Mouse (Mus musculus): Measurements from ENCODE around the gene Meis2. TPM values are rescaled to one million over a fixed set of nuclear protein-coding genes. Genes with fewer than 3 reads are reported as not detected.

Gene Meis2
- total RNA-seq, 1 experiment from 2014 or later = not detected

DNA sequence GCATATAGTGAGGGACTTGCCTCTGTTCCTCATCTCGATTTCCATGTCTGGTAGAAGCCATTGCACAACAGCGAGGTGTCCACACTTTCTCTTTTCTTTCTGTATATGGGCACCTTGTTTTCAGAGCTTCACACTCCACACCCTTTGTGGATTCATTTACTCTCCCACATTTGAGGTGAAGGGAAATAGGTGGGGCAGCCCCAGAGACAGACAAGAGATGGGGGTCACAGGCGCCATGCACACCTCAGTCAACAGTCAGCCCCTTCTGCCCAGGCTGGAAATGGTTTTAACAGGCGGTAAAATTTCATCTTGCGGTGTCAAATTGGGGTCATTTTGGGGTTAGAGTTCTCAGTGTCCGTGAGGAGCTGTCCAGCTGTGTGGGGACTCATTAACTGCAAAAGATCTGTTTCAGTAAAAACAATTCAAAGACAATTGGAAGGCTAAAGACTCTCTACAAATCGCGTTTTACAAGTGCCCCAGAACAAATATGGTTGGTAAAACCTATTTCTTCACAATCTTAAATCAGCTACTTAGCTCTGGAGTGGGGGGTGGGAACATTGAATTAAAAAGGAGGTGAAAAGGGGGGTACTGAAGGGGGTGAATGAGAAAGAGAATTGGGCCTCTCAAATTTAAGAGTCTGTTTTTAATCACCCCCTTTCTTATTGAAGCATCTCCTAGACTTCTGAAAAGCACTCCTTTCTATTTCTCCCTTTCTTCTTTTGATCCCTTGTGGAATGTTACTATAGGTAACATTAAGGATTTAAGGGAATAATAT lies 4.0 kb upstream of the Meis2 start:
- ATAC-seq (replicated peaks; ENCODE audit: low read depth, poor library complexity, severe bottlenecking) = no peak

- no peak for ATAC-seq (replicated peaks; ENCODE audit: low read depth, poor library complexity, severe bottlenecking)
Measured at GRCm38 (mm10) chr2:116068901-116069300, 3.3 kb upstream of the Meis2 start.

- no peak for ATAC-seq (replicated peaks; ENCODE audit: low read depth, poor library complexity, severe bottlenecking)
Measured at GRCm38 (mm10) chr2:116068461-116068860, 2.8 kb upstream of the Meis2 start.

- no peak for ATAC-seq (replicated peaks; ENCODE audit: low read depth, poor library complexity, severe bottlenecking)
Measured at GRCm38 (mm10) chr2:116067711-116068110, 2.1 kb upstream of the Meis2 start.

DNA sequence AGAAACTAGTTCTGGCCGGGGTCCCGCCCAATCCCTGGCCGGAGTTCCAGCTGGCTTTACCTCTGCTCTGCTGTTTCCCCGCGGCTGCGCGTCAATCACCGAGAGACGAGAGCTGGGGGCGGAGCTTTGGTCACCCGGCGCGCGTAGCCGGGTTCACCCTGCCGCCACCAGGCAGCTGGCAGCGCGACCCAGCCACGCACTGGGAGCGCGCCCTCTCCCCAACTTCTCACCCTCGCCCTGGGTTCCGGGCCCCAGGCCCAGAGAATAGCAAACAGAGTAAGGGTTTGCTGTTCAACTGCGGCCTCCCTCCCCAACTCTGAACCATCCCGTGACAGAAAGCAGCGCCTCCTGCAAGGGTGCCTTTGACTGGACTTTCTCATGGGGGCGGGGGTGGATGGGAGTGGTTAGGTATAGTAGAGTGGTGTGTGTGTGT lies 1.4 kb upstream of the Meis2 start:
- peak; percentile 52 for ATAC-seq (replicated peaks; ENCODE audit: low read depth, poor library complexity, severe bottlenecking)

- 0 out of 2 replicates have a peak, but pooled peaks have one; percentile 2 for ATAC-seq (replicated peaks; ENCODE audit: low read depth, poor library complexity, severe bottlenecking)
Measured at GRCm38 (mm10) chr2:116066057-116066941, 660 bp upstream of the Meis2 start.

GRCm38 (mm10) chr2:116065057-116065456 lies 582 bp downstream of the Meis2 start:
- no peak for ATAC-seq (replicated peaks; ENCODE audit: low read depth, poor library complexity, severe bottlenecking)

- ATAC-seq (replicated peaks; ENCODE audit: low read depth, poor library complexity, severe bottlenecking) = 0 out of 2 replicates have a peak, but pooled peaks have one; percentile 3
Measured at GRCm38 (mm10) chr2:116064521-116064920, 1.1 kb downstream of the Meis2 start.

GRCm38 (mm10) chr2:116063819-116064293 lies 1.8 kb downstream of the Meis2 start:
- no peak; the same call in 1 of the 2 replicates for ATAC-seq (replicated peaks; ENCODE audit: low read depth, poor library complexity, severe bottlenecking)

DNA sequence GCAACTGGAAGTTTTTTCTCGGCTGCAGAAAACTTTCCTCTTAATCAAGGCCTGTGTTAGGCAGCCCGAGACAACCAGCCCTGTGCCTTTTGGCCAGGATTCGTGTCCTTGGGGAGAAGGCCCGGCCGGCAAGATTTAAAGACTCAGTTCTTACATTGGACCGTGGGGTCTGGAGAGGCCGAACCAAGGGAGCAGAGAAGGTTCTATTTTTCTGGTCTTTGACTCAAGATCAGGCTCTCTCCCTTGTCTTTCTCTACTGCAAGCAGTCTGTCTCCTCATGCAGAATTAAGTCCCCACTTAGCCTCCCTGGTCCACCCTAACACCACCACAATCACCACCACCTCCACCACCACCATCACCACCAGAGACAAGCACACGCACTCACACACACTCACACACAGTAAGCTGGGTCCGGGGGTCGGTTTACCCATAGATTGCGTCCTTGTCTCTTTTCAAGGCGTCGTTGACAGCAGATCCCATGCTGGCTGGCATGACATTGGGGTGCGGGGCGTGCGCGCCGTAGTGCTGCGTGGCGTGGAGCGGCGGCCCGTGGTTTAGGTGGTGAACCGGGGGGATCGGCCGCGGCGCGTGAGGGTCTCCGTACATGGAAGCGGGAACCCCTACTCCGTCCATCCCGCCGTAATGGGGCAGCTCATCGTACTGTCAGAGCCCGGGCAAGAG lies 2.7 kb downstream of the Meis2 start:
- no peak for ATAC-seq (replicated peaks; ENCODE audit: low read depth, poor library complexity, severe bottlenecking)

GRCm38 (mm10) chr2:116062251-116062651 lies 3.4 kb downstream of the Meis2 start:
- no peak for ATAC-seq (replicated peaks; ENCODE audit: low read depth, poor library complexity, severe bottlenecking)

DNA sequence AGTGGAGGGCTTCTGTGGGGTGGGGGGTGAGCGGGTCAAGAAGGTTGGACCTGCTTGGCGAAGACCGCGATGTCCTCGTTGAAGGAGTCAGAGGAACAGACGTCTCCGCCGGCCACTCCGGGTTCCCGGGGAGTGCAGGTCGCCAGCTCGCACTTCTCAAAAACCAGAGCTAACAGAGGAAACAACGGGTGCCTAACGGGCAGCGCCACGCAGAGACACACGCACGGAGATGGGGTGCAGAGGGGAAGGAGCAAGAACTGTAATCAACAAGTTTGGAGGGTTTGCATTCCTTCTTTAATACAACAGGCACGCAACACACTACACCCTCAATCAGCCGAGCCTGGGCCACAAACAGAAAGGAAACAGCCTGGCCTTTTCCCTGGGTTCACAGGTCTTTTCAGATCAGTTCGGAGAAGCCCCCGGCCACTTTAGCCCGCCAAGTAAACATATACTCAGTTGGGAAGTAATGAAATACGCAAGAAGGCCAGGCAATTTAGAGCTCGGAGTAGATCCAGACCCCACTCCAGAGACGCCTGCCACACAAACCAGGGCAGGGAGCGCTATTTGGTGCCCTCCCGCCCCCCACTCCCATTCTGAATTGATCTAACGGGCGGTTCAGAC lies 4.1 kb downstream of the Meis2 start:
- ATAC-seq (replicated peaks; ENCODE audit: low read depth, poor library complexity, severe bottlenecking) = 0 out of 2 replicates have a peak, but pooled peaks have one; percentile 19

DNA sequence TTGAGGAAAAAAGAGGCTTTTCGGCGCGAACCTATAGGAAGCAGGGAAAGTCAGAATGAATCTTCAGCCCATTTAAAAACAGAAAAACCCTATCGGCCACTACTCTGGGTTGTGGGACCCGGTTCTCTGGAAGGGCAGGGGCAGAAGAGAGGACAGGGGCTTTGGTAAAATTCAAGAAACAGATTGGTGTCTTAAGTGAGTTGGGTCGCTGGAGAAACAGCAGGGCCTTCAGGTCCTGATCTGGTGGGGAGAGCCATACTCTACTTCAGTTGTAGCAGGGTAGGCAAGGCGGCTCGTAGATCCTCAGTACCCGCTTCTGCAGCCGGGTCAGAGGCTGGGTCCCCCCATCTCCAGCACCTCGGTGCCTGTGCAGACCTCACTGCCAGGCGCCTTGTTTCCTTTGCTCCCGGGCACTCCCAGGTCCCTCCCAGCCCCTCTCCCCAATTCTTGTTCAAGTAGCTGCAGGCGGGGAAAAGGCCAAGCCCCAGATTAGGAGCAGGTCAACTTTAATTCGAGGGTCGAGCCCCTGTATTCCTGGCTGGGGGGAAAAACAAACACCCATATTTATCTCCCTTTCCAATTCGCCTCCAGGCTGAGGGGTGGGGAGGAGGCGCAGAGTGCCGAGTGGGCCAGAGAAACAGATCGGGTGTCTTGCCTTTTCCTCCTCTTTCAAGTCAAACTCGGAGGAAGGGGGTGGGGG lies 4.8 kb downstream of the Meis2 start:
- ATAC-seq (replicated peaks; ENCODE audit: low read depth, poor library complexity, severe bottlenecking) = no peak

DNA sequence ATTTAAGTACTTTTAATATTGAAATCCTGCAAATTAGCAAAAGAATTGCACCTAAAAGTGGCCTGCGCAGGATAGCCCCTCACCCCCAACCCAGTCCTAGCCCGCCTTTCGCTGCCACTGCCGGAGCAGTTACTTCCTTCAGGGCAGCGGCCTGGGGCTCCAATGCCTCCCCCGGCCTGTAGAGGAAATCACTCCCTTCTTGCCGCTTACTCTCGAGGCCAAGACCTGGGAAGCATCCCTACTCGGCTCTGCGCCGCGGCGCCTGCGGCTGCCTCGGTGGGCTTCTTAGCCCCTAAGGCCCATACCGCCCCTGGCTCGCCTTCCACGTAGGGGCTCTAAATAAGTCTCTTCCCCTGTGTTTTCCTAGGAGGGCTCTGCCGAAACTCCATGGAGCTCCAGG lies 5.4 kb downstream of the Meis2 start:
- no peak for ATAC-seq (replicated peaks; ENCODE audit: low read depth, poor library complexity, severe bottlenecking)

DNA sequence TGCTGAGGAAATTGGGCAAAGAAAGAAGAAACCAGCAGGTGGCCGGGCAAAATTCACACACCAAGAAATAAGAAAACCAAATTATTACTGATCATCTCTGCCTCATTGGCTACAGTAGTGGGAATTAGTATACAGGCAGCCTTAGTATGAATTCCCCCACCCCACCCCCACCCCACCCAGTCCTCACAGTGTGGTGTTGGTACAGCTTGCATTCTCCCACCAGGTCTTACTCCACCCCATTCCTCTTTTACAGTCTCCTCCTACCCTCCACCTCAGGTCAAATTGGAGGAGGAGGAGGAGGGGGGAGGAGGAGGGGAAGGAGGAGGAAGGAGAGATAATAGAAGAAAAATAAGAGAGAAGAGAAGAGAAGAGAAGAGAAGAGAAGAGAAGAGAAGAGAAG lies 6.0 kb downstream of the Meis2 start:
- no peak for ATAC-seq (replicated peaks; ENCODE audit: low read depth, poor library complexity, severe bottlenecking)

- ATAC-seq (replicated peaks; ENCODE audit: low read depth, poor library complexity, severe bottlenecking) = no peak
Measured at GRCm38 (mm10) chr2:116059066-116059465, 6.6 kb downstream of the Meis2 start.

GRCm38 (mm10) chr2:116058511-116058910 lies 7.1 kb downstream of the Meis2 start:
- ATAC-seq (replicated peaks; ENCODE audit: low read depth, poor library complexity, severe bottlenecking) = no peak

DNA sequence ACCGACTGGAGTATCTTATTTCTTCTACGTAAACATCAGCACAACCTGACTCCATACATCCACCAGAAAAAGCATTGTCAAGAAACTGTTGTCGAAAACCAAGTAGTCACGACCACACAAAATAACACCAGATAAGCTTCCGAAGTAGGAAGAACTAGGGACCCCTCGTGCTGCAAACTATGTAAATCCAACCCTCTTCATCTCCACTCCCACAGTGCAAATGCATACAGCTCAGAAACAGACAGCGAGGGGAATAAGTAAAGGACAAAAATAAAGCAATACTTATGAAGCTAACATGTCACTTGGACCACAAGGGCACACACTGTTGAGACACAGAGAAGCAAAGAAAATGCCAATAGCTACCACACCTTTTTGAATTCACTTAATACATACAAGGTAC lies 8.8 kb downstream of the Meis2 start:
- no peak for ATAC-seq (replicated peaks; ENCODE audit: low read depth, poor library complexity, severe bottlenecking)
